Mouse (Mus musculus) intestine, embryonic 16.5 days (tissue): Measurements from ENCODE around the gene Stk25. TPM values are rescaled to one million over a fixed set of nuclear protein-coding genes. Genes with fewer than 3 reads are reported as not detected.
A peak's percentile ranks its signal among the peaks of the same experiment; 100 is the strongest.

Source experiments
- ATAC-seq: fragments of 200-750 bp; cut with Nextera tagmentation; 2 replicates; pipeline ENCODE4 v1.8.0; 2017; ENCODE audit warnings: moderate TSS enrichment, moderate library complexity
- H3K27ac ChIP-seq: fragments of 300-500 bp; sonication (generic); 2 replicates; pipeline ENCODE4 v1.5.1; 2014; ENCODE audit warnings: mild to moderate bottlenecking, low read length
- H3K27me3 ChIP-seq: fragments of 300-500 bp; sonication (generic); replicated peaks from 2 replicates; pipeline ENCODE4 v1.6.1; 2014; ENCODE audit warnings: low read length, control low read depth, mixed read lengths; ENCODE audit not compliant: control insufficient read depth, insufficient read depth
- H3K36me3 ChIP-seq: fragments of 300-500 bp; sonication (generic); 2 replicates; pipeline ENCODE4 v1.6.1; 2014; ENCODE audit warnings: low read length, control low read depth; ENCODE audit not compliant: control insufficient read depth, insufficient read depth
- H3K4me1 ChIP-seq: fragments of 300-500 bp; sonication (generic); 2 replicates; pipeline ENCODE4 v1.6.1; 2014; ENCODE audit warnings: low read length, control low read depth, mixed read lengths; ENCODE audit not compliant: control insufficient read depth, insufficient read depth
- H3K4me2 ChIP-seq: fragments of 300-500 bp; sonication (generic); 2 replicates; pipeline ENCODE4 v1.6.1; 2014; ENCODE audit warnings: low read depth, low read length, control low read depth
- H3K4me3 ChIP-seq: fragments of 300-500 bp; sonication (generic); 2 replicates; pipeline ENCODE4 v1.5.1; 2014; ENCODE audit warnings: mild to moderate bottlenecking, low read length
- H3K9ac ChIP-seq: fragments of 300-500 bp; sonication (generic); 2 replicates; pipeline ENCODE4 v1.6.1; 2014; ENCODE audit warnings: low read depth, low read length
- H3K9me3 ChIP-seq: fragments of 300-500 bp; sonication (generic); 2 replicates; pipeline ENCODE4 v1.6.1; 2016; ENCODE audit warnings: low read length, control low read depth; ENCODE audit not compliant: control insufficient read depth
- WGBS: fragments of 180-500 bp; shearing (Covaris S2); extraction: QIAGEN DNeasy Blood & Tissue Kit; methylation state at CpG from one replicate; pipeline ENCODE4 v1.1.7; 2014; 5-methylcytosine and 5-hydroxymethylcytosine counted together
- polyA plus RNA-seq: library from polyadenylated mRNA; unstranded; fragments of >200 nt; fragmentation: Nextera tagmentation; extraction: Ambion mirVana; gene quantifications from 2 replicates; pipeline ENCODE4 v1.2.1, GENCODE M21; 2015

Gene Stk25
- polyA plus RNA-seq, 1 experiment from 2014 or later = 164 TPM

DNA sequence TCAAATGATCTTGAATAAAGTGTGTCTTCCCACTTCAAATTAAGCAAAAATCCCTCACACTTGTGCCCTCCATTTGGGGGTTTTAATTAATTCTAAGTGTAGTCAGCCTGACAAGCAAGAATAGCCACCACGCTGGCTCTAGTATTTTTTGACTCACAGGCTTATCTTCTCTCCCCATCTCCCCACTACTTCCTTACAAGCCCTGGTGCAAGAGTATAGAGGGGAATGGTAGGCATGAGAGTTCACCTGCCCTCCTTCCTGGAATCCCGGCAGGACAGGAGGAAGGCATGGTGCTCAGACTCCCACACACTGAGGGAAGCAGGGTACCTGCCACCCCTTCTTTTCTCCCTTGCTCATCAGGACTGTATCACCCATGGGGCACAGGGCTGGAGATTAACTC, 4.2 kb downstream of the Stk25 start:
- H3K9ac ChIP-seq = peak overlapping the region; percentile 21; the same call in 1 of the 2 replicates
- peak; percentile 54 for ATAC-seq
- no peak overlapping the region for H3K4me3 ChIP-seq
- H3K27ac ChIP-seq = peak overlapping the region; percentile 64
- H3K9me3 ChIP-seq = no peaks in the 10 kb centered on the region
- 37% methylated on average over 2 of the region's 2 CpGs for WGBS
- H3K27me3 ChIP-seq = no peaks in the 10 kb centered on the region
- H3K36me3 ChIP-seq = no peaks in the 10 kb centered on the region
- H3K4me2 ChIP-seq = no peak overlapping the region
- peaks cover 8% of the 10 kb centered on the region; the same call in 1 of the 2 replicates for H3K4me1 ChIP-seq

DNA sequence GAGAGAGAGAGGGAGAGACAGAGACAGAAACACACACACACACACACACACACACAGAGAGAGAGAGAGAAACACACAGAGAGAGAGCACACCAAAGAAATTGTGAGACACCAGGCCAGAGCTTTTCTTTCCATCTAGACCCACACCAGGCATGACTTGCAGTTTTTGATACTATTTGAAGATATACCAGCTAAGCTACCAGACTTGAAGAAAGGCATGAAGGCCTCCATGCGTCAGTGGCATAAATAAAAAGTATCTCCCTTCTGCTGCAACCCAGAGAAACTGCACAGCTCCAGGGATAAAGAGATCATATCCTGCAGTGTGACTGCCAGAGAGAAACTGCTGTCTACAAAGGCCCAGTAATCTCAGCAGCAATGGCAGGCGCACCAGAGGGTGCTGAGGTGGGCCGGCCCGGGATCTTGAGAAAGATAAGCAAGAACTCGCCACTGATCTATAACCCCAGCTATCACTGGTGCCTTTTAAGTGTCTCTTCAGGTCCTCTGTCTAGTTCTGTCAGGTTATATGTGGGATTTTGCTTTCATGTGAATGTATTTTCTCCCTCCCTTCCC, 8.8 kb downstream of the Stk25 start:
- ATAC-seq = no peak
- Histone ChIP-seq H3K27me3 (no peaks in the 10 kb centered on the region), H3K27ac (no peak overlapping the region), H3K4me1 (peaks cover 5% of the 10 kb centered on the region; the same call in 1 of the 2 replicates), H3K9me3 (no peaks in the 10 kb centered on the region), H3K9ac (no peak overlapping the region), H3K4me2 (no peak overlapping the region), H3K4me3 (no peak overlapping the region), H3K36me3 (no peaks in the 10 kb centered on the region)
- WGBS = 68% methylated on average over 5 of the region's 5 CpGs

DNA sequence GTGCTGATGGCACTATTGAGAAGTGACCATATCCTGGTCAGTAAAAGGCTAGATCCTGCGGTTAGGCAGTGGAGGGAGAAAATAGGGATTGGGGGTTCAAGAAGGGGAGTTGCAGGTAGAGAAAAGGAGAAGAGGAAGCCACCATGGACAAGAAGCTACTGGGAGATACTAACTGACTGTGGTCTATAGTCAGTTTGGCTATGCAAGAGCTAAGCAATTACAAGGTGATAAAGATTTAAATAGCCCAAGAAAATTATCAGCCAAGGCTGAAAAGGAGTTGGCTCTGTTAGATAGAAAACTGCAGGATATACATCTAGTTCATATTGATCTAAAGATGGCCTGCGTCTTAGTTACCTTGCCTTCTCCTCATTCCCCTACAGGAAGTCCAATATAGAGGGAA, 15.8 kb downstream of the Stk25 start:
- no peak for ATAC-seq
- 94% methylated on average over 2 of the region's 2 CpGs for WGBS
- H3K36me3 ChIP-seq = no peaks in the 10 kb centered on the region

DNA sequence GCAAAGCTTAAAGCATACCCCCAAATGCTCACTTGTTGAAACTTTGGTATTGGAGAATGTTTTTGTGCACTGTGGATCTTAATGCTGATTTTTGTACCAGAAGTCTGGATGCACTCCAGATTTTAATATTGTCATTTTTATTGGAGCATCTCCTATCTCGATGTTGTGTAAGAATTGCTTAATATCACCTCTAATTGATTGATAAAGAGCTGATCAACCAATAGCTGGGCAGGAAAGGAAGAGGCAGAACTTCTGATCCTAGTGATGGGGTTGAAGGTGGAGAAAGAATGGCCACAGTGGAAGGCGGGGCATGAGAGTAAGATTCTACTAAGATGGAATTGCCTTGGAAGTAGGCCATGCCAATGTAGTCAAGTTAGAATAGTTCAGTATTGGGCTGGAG, 16.5 kb downstream of the Stk25 start:
- no peaks in the 10 kb centered on the region for H3K4me1 ChIP-seq
- ATAC-seq = no peak
- H3K4me3 ChIP-seq = no peak overlapping the region
- no peaks in the 10 kb centered on the region for H3K9me3 ChIP-seq
- H3K4me2 ChIP-seq = no peak overlapping the region
- 94% methylated on average over 2 of the region's 2 CpGs for WGBS
- no peak overlapping the region for H3K9ac ChIP-seq
- H3K36me3 ChIP-seq = no peaks in the 10 kb centered on the region
- no peaks in the 10 kb centered on the region for H3K27me3 ChIP-seq
- no peak overlapping the region for H3K27ac ChIP-seq

More for the DNA sequence above, 15.8 kb downstream of the Stk25 start:
- no peaks in the 10 kb centered on the region for H3K4me1 ChIP-seq
- no peak overlapping the region for H3K4me2 ChIP-seq
- no peaks in the 10 kb centered on the region for H3K27me3 ChIP-seq
- no peaks in the 10 kb centered on the region for H3K9me3 ChIP-seq
- H3K4me3 ChIP-seq = no peak overlapping the region
- no peak overlapping the region for H3K27ac ChIP-seq
- H3K9ac ChIP-seq = no peak overlapping the region

DNA sequence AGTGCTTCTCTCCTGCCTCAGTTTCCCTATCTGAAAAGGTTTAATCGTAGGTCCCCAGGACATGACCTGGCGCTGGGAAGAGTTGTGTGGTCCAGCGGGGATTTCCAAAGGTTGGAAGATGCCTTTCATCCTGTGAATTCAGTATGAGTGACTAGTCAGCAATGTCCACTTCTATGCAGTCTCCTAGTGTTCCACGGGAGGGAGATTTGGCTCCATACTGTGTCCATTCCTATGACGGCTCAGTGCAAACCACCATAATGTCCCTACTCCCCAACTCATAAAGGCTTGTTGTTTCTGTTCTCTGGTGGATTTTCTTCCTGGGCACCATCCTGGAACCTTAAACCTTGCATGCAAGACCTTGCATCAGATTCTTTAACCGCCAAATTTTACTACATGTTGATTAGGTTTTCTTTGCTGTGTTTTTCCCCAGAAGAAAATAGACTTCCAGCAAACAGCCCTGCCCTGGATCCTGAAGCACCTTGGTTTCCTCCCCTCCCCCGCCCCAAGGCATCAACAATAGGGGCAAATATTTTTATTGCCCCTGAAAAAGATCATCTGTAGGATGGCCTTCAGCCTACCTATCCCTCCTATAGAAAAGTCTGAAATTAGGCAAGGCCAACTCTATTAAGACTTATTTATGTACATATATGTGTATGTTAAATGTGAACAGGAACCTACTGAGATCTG, 22.1 kb downstream of the Stk25 start:
- WGBS = 27% methylated on average over 7 of the region's 7 CpGs
- Histone ChIP-seq H3K27me3 (no peaks in the 10 kb centered on the region), H3K4me2 (peak overlapping the region; percentile 67), H3K4me1 (peaks cover 12% of the 10 kb centered on the region), H3K9ac (peak overlapping the region; percentile 71), H3K4me3 (peak overlapping the region; percentile 98), H3K36me3 (no peaks in the 10 kb centered on the region; the same call in 1 of the 2 replicates), H3K27ac (peak overlapping the region; percentile 68), H3K9me3 (no peaks in the 10 kb centered on the region)
- ATAC-seq = peak; percentile 26

DNA sequence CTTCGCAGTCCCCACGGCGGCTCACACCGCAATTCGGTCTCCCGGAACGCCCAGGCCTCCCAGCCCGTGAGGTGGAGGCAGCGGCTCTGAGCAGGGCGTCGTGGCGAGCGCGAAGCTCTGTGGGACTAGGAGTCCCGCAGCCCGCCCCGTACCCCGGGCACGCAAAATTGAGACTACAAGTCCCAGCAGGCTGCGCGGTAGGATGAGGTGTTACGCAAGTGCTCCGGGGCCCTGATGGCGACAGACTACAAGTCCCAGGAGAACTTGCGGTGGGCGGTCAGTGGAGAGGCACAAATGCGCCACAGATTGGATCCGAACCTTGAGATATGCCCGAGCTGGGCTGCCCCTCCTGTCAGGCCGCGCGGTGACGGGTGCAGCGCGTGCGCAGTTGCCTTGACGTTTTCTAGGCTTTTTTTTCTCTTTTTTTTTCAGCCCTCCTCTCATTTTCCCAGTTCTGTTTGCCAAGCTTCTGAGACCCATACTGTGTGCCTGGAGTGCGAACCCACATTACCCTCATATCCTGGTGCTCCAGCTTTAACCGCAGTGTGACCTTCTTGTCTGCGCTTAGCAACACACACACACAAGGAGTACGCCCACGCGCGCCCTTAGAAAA, 22.8 kb downstream of the Stk25 start:
- peak; percentile 98 for ATAC-seq
- H3K4me3 ChIP-seq = peak overlapping the region; percentile 98

DNA sequence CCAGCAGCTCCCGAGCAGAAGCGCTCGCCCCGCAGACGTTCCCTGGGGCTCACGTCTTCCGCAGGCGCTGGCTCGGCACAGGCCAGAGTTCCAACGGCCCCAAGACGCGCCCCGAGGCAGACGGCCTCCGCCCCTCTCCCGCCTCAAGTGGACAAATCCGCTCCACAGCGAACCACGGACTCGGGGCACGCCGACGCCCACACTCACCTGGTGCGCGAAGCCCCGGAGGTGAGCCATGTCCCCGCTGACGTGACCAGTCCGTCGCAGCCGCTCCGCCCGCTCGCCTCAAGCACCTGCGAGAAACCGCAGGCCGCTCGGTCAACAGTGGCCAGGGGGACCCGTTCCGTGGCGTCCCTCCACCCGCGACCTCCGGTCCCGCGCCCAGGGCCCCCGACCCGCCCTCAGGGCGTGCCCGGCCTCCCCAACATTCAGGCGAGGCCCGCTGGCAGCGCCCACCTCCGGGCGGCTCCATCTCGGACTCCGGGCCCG, 23.3 kb downstream of the Stk25 start:
- no peaks in the 10 kb centered on the region; the same call in none of the 2 replicates for H3K36me3 ChIP-seq
- ATAC-seq = peak; percentile 55
- H3K4me3 ChIP-seq = peak overlapping the region; percentile 98
- no peaks in the 10 kb centered on the region for H3K9me3 ChIP-seq
- peak overlapping the region; percentile 94 for H3K27ac ChIP-seq
- no peaks in the 10 kb centered on the region for H3K27me3 ChIP-seq
- H3K4me1 ChIP-seq = peaks cover 12% of the 10 kb centered on the region
- under 1% methylated on average over 54 of the region's 58 CpGs for WGBS
- H3K9ac ChIP-seq = peak overlapping the region; percentile 96
- peak overlapping the region; percentile 85 for H3K4me2 ChIP-seq

More for the DNA sequence above, 22.8 kb downstream of the Stk25 start:
- H3K9ac ChIP-seq = peak overlapping the region; percentile 96
- 1% methylated on average over 44 of the region's 44 CpGs for WGBS
- H3K36me3 ChIP-seq = no peaks in the 10 kb centered on the region; the same call in none of the 2 replicates
- peak overlapping the region; percentile 94 for H3K27ac ChIP-seq
- H3K27me3 ChIP-seq = no peaks in the 10 kb centered on the region
- peak overlapping the region; percentile 85 for H3K4me2 ChIP-seq
- H3K4me1 ChIP-seq = peaks cover 12% of the 10 kb centered on the region
- H3K9me3 ChIP-seq = no peaks in the 10 kb centered on the region

DNA sequence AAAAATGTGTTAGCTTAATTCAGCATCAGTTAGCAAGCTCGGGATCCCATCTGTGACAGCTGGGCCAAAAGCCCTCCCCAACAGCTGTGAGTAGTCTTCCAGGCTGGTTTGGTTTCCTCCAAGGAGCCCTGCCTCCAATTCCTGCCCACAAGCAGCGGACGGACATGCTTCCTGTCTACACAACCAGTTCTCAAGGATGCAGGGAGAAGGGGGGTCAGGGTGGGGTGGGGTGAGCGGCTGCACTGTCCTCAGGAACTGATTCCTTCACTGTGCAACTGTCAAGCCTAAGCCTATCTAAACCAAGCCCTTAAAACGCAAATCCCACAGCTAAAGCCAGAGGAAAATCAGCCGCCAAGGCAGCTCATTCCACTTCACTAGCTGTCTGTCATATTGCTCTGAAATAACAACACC, 24.0 kb downstream of the Stk25 start:
- peak overlapping the region; percentile 96 for H3K9ac ChIP-seq
- H3K27ac ChIP-seq = peak overlapping the region; percentile 94
- 3% methylated on average over 6 of the region's 6 CpGs for whole genome bisulfite sequencing
- ATAC-seq = peak; percentile 17
- H3K27me3 ChIP-seq = no peaks in the 10 kb centered on the region
- H3K4me2 ChIP-seq = peak overlapping the region; percentile 85
- no peaks in the 10 kb centered on the region; the same call in none of the 2 replicates for H3K36me3 ChIP-seq
- H3K4me3 ChIP-seq = peak overlapping the region; percentile 98
- no peaks in the 10 kb centered on the region for H3K9me3 ChIP-seq
- peaks cover 12% of the 10 kb centered on the region for H3K4me1 ChIP-seq

DNA sequence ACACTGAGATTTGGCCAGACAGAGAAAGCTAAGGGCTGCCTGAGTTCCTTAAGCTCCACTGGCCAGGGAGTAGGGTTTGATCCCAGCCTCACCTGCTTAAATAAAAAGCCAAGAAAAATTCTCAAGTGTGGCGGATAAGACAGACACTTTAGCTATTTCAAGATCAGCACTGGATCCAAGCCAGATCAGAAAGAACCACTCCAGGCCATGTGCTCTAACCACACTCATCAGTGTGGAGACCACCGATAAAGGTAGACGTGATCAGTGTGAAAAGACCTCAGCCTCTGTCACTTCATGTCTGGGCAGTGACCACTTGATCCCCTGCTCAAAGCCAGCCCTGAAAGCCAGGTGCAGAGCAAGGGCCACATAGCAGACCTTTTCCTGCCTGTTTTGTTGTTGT, 25.7 kb downstream of the Stk25 start:
- Histone ChIP-seq H3K4me2 (no peak overlapping the region), H3K4me3 (no peak overlapping the region), H3K4me1 (peaks cover 12% of the 10 kb centered on the region), H3K27me3 (no peaks in the 10 kb centered on the region), H3K36me3 (no peaks in the 10 kb centered on the region; the same call in none of the 2 replicates), H3K27ac (no peak overlapping the region), H3K9ac (no peak overlapping the region), H3K9me3 (no peaks in the 10 kb centered on the region)
- 99% methylated on average over 3 of the region's 3 CpGs for WGBS
- no peak for ATAC-seq
